Mouse (Mus musculus): ENCODE measurements around the gene Cbr1.

Gene Cbr1

GRCm38 (mm10) chr16:93605553-93605952 lies at the start of gene Cbr1:
TSS of gene Cbr1 (plus strand) at chr16:93605853.
- DNase-seq (ENCODE audit: low spot score in 2 of 2), result no peak

GRCm38 (mm10) chr16:93557646-93558045 lies 48.0 kb upstream of the Cbr1 start:
- DNase-seq (ENCODE audit: low spot score in 2 of 2), result no peak

DNA sequence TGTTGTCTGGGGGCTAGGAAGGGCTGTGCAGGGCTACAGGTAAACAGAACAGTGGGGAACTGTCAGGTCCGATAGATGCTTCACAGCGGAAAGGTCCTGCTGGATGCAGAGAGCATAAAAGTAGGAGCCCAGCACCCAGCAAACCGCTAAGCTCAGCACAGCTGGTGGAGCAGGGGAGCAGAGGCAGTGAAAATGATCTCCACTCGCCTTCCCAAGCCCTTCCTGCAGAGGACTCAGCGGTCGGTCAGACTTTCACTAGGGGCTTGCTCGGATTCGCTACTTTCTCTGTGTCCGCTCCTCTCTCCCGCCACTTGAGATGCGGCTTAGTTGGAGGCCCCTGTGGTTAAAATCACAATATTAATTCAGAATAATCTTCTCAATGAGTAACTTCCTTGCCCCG lies 47.2 kb upstream of the Cbr1 start:
- DNase-seq (ENCODE audit: low spot score in 2 of 2), result no peak

DNA sequence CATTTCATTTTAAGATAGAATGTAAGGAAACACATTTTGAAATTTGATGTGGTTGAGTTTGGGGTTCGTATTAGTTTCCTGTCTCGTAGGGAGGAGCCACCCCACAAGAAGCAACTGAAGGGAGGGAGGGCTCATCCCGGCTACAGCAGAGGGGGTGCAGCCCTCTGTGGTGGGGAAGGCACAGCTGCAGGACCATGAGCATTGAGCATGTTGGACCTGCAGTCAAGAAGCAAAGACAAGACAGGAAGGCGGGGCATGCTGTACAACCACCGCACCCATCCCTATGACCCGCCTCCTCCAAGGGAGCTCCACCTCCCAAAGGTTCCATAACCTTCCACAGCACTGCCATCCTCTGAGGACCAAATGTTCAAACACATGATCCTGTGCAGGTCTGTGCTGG lies 33.3 kb upstream of the Cbr1 start:
- DNase-seq (ENCODE audit: low spot score in 2 of 2), result no peak

GRCm38 (mm10) chr16:93573434-93573833 lies 32.2 kb upstream of the Cbr1 start:
- no peak for DNase-seq (ENCODE audit: low spot score in 2 of 2)

- no peak for DNase-seq (ENCODE audit: low spot score in 2 of 2)
Measured at GRCm38 (mm10) chr16:93574521-93575191, 31.0 kb upstream of the Cbr1 start.

GRCm38 (mm10) chr16:93575574-93575973 lies 30.1 kb upstream of the Cbr1 start:
- DNase-seq (ENCODE audit: low spot score in 2 of 2), result no peak

DNA sequence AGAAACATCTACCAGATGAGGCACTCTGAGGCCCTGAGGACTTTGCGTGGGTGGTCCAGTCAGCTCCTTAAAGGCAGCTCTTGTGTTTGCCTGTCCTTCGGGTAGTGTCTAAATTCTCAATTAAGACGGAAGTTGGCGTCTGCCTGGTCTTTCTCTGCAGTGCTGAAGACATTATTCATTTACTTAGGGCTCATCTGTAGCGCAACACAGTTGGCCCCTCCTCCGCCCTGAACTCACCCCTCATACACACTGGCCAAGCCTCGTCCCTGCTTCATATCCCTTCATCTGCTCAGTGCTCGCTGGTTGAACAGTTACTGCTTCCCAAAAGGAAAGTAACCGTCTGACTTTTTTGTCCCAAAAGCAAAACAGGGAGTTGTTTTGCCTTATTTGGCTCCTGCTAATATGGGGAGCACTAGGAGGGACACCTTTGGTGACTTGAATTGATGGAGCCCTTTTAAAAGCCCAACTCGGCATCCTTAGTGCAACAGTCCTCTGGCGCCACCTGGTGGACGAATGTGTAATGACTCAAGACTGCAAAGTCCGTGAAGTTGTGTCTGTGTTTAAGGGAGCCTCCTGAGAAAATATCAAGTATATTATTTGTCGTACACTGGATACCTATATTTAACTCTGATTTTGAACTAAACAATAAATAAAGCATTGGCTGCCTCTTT lies 29.1 kb upstream of the Cbr1 start:
- DNase-seq (ENCODE audit: low spot score in 2 of 2), result peak; percentile 89 to 90

GRCm38 (mm10) chr16:93578346-93579005 lies 27.2 kb upstream of the Cbr1 start:
- DNase-seq (ENCODE audit: low spot score in 2 of 2), result no peak

- DNase-seq (ENCODE audit: low spot score in 2 of 2), result no peak
Measured at GRCm38 (mm10) chr16:93581125-93581524, 24.5 kb upstream of the Cbr1 start.

- DNase-seq (ENCODE audit: low spot score in 2 of 2), result no peak
Measured at GRCm38 (mm10) chr16:93584976-93585702, 20.5 kb upstream of the Cbr1 start.

GRCm38 (mm10) chr16:93585703-93586205 lies 19.9 kb upstream of the Cbr1 start:
- no peak for DNase-seq (ENCODE audit: low spot score in 2 of 2)

DNA sequence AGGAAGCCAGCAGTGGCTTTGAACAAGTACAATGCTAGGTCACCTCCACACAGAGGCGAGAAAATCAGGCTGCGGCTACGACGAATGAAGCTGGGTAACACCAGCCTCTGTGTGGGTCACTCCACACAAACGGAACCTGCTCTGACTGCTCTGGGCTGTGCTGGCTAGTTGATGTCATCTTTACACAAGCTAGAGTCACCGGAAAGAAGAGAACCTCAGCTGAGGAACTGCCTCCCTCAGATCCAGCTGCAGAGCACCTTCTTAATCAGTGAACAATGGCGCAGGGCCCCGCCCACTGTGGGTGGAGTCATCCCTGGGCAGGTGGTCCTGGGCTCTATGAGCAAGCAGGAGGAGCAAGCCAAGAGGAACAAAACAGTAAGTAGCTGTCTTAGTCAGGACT lies 19.3 kb upstream of the Cbr1 start:
- no peak for DNase-seq (ENCODE audit: low spot score in 2 of 2)

- no peak for DNase-seq (ENCODE audit: low spot score in 2 of 2)
Measured at GRCm38 (mm10) chr16:93588281-93588680, 17.4 kb upstream of the Cbr1 start.

- no peak for DNase-seq (ENCODE audit: low spot score in 2 of 2)
Measured at GRCm38 (mm10) chr16:93590915-93591314, 14.7 kb upstream of the Cbr1 start.

- DNase-seq (ENCODE audit: low spot score in 2 of 2), result no peak
Measured at GRCm38 (mm10) chr16:93591450-93592430, 13.9 kb upstream of the Cbr1 start.

DNA sequence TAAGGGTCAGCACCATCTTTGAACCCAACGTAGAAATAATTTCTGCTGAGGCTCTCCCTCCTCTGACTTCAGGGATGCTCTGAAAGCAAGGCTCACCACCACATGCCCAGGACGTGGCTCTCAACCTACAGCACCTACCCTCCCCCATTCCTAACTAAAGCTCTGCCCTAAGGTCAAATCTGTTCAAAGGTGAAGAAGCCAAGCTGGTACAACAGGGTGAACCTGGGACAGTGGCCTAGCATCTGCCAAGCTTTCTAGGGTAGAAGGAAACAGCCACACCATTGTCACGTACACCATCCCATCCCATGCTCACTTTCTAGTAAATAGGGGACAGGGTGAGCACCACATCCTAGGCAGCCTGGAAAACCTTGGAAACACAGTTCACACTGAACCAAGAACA lies 12.9 kb upstream of the Cbr1 start:
- no peak for DNase-seq (ENCODE audit: low spot score in 2 of 2)

DNA sequence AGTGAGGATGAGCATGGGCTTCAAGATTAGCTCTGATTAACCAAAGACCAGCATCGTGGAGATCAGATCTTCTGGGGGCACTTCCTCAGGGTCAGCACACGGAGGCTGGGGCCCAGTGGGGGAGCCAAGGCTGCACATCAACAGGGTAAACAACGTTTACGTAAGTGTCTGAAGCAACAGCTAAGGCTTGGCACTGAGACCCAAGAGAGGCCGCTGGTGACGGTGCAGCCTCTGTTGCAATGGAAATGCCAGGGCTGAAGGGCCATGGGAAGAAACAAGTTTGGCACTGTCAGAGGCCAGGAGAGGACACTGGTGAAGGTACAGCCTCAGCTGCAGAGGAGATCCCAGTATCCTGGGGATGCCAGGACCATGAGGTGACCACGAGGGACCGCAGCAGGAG lies 12.2 kb upstream of the Cbr1 start:
- DNase-seq (ENCODE audit: low spot score in 2 of 2), result no peak

DNA sequence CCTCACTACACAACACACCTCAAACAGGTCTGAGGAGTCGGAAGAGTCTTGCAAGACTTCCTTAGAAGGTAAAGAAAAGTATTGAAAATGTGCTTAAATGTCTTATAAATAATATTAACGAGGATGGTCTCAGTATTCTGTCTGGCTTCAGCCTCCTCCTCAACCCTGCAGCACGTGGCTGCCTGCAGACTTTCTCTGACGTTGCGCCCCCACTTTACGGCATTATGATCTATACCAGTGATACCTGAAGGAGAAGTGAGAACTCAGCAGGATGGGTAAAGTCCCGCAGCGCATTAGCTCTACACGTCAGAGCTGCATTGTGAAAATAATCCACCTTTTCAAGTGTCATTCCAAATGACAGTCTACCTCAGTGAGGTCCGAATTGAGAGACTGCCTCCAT lies 11.2 kb upstream of the Cbr1 start:
- no peak for DNase-seq (ENCODE audit: low spot score in 2 of 2)

GRCm38 (mm10) chr16:93595766-93596165 lies 9.9 kb upstream of the Cbr1 start:
- DNase-seq (ENCODE audit: low spot score in 2 of 2), result no peak

DNA sequence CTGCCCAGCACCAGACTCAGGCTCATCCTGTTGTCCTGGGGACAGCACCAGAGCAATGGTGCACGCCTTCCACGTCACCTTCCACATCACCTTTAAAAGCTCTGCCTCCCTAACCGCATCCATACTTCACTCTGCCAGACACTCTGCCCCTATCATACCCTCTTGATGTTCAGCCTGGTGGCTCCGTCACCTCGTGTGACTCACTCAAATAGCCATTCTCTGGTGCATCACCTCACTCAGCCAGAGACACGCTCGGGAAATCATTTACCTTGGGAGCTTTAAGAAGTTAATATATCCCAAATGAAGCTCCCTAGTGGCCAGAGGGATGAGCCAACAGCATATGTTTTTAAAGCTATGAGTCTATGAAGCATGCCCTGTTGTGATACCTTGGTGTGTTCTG lies 8.8 kb upstream of the Cbr1 start:
- no peak for DNase-seq (ENCODE audit: low spot score in 2 of 2)
